In the genomic region with DNA sequence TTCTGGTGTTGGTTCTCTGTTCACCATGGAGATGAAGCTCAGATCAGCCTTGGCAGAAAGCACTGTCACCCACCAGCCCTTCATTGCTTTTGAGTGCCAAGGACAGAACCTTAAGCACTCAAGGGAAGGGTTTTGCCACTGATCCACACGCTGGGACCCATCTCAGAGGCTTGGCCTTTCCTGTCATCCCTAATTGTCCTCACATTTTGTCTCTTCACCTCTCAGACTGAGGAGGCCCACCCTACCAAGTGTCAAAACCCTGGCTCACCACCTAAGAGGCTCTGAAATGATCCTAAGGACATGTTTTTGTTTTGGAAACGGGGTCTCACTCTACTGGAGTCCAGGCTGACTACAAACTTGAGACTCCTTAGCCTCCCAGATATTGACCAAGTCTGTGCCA, we compare ENCODE assay signal across 21 mouse cellular contexts. TPM values are rescaled to one million over a fixed set of nuclear protein-coding genes. Genes with fewer than 3 reads are reported as not detected.
A peak's percentile ranks its signal among the peaks of the same experiment; 100 is the strongest.
DNase-seq lines count a peak whose midpoint lies in the region; ATAC-seq and TF ChIP-seq lines count a peak whose summit lies in the region.
"Had no signal": no experiment of that assay in that cellular context is flagged by ENCODE, and none has a peak within 500 bp of the region (broad histone marks: within the 10 kb centered on the region; RNA-seq: fewer than 3 reads in every experiment).

No protein-coding gene starts in this region.

- H3K27me3 ChIP-seq in heart, embryonic 16.5 days (ENCODE audit: control insufficient read depth, insufficient read depth, low read length), result no peaks in the 10 kb centered on the region
- no peaks in the 10 kb centered on the region for H3K27me3 ChIP-seq in heart, embryonic 10.5 days (ENCODE audit: insufficient read depth, poor library complexity, severe bottlenecking)
- no peaks in the 10 kb centered on the region for H3K27me3 ChIP-seq in spleen, adult 2 months (ENCODE audit: control insufficient read depth, insufficient read depth, low read length)
- H3K27me3 ChIP-seq: embryonic facial prominence, embryonic 15.5 days; hindbrain, embryonic 12.5 days had no signal

- H3K9me3 ChIP-seq in heart, embryonic 16.5 days (replicated peaks; ENCODE audit: control insufficient read depth, low read length), result no peaks in the 10 kb centered on the region
- H3K9me3 ChIP-seq in heart, embryonic 10.5 days, result no peaks in the 10 kb centered on the region
- no peaks in the 10 kb centered on the region for H3K9me3 ChIP-seq in ES-E14 (ENCODE audit: control insufficient read depth, insufficient read depth, low read depth, low read length)
- H3K9me3 ChIP-seq: embryonic facial prominence, embryonic 15.5 days; forebrain, embryonic 10.5 days; hindbrain, embryonic 12.5 days had no signal

- no peak for DNase-seq in heart, embryonic 10.5 days (ENCODE audit: low spot score)
- no peak for DNase-seq in spleen, adult 2 months (ENCODE audit: low read depth in 1 of 2, low spot score in 2 of 2)
- DNase-seq in spleen, postnatal 14 days (ENCODE audit: low spot score in 2 of 2), result no peak
- DNase-seq in ES-E14 (ENCODE audit: low read depth, low spot score), result no peak
- no peak for DNase-seq in layer of hippocampus, adult 18-20 months (ENCODE audit: low spot score in 2 of 2)
- DNase-seq in kidney, adult 9 months, result no peak
- DNase-seq: adrenal gland, adult 2 months; adrenal gland, postnatal 25 days; cerebellum, adult 8-10 months; cerebellum, postnatal 14 days; embryo, embryonic 11 days; gastrocnemius, postnatal 10 days had no signal

- 72% methylated on average over 2 of the region's 2 CpGs for WGBS in heart, embryonic 16.5 days
- WGBS in heart, embryonic 10.5 days, result 71% methylated on average over 2 of the region's 2 CpGs
- 93% methylated on average over 2 of the region's 2 CpGs for WGBS in spleen, adult 2 months

- no peak for TF ChIP-seq POLR2A in spleen, adult 2 months (IDR thresholded peaks at IDR 0.05; ENCODE audit: low read depth, low read length)

- peaks cover 11% of the 10 kb centered on the region for H3K4me1 ChIP-seq in heart, embryonic 16.5 days (ENCODE audit: control insufficient read depth, insufficient read depth, low read length)
- H3K4me1 ChIP-seq in heart, embryonic 10.5 days, result peaks cover 18% of the 10 kb centered on the region
- peaks cover 11% of the 10 kb centered on the region for H3K4me1 ChIP-seq in spleen, adult 2 months (ENCODE audit: control insufficient read depth, insufficient read depth, insufficient read length)
- peaks cover 0 to 27% of the 10 kb centered on the region in 2 experiments; a peak in 2 of 4 replicates for H3K4me1 ChIP-seq in ES-E14 (ENCODE audit: control insufficient read depth in 2 of 2, insufficient read depth in 2 of 2, low read length in 2 of 2, poor library complexity in 1 of 2)

- H3K36me3 ChIP-seq in heart, embryonic 16.5 days (ENCODE audit: control insufficient read depth, insufficient read depth), result peaks cover 14% of the 10 kb centered on the region
- H3K36me3 ChIP-seq in heart, embryonic 10.5 days, result peaks cover 26% of the 10 kb centered on the region
- H3K36me3 ChIP-seq in spleen, adult 2 months (ENCODE audit: control insufficient read depth, insufficient read depth, low read length), result peaks cover 15% of the 10 kb centered on the region
- H3K36me3 ChIP-seq in ES-E14 (ENCODE audit: control insufficient read depth, insufficient read depth, low read length, poor library complexity, severe bottlenecking), result no peaks in the 10 kb centered on the region; the same call in 1 of the 2 replicates

- TF ChIP-seq CTCF in spleen, adult 2 months (IDR thresholded peaks at IDR 0.05; ENCODE audit: extremely low read depth, insufficient read depth, insufficient read length, insufficient replicate concordance), result no peak

- H3K4me2 ChIP-seq in heart, embryonic 16.5 days (ENCODE audit: low read depth, low read length), result no peak overlapping the region
- H3K4me2 ChIP-seq: embryonic facial prominence, embryonic 15.5 days; hindbrain, embryonic 12.5 days had no signal

- in situ Hi-C loops in ES-E14 (cut with MboI; ENCODE audit: low sequenced_read_pairs in 2 of 2, unreplicated experiment in 2 of 2), result loop anchor here in 1 of 2 experiments (25.0 kb wide), 1 partner anchor 174 kb away; a partner anchor contains a TSS

- no peak overlapping the region for H3K4me3 ChIP-seq in heart, embryonic 16.5 days (ENCODE audit: low read length)
- no peak overlapping the region for H3K4me3 ChIP-seq in heart, embryonic 10.5 days
- no peak overlapping the region for H3K4me3 ChIP-seq in spleen, adult 2 months (ENCODE audit: extremely low read depth, insufficient read depth, insufficient read length)
- no peak overlapping the region for H3K4me3 ChIP-seq in ES-E14 (ENCODE audit: insufficient read depth in 1 of 2, low read depth in 1 of 2, low read length in 2 of 2, poor library complexity in 1 of 2, severe bottlenecking in 1 of 2)
- H3K4me3 ChIP-seq: embryonic facial prominence, embryonic 15.5 days; erythroblast, embryonic 14.5 days; forebrain, embryonic 10.5 days; hindbrain, embryonic 12.5 days had no signal

- H3K27ac ChIP-seq in heart, embryonic 16.5 days (ENCODE audit: low read length), result peak overlapping the region; percentile 56; the same call in 1 of the 2 replicates
- no peak overlapping the region for H3K27ac ChIP-seq in heart, embryonic 10.5 days
- H3K27ac ChIP-seq in spleen, adult 2 months (ENCODE audit: insufficient read depth, low read length), result peak overlapping the region; percentile 72
- H3K27ac ChIP-seq in ES-E14 (ENCODE audit: insufficient read depth, low read depth, low read length, poor library complexity, severe bottlenecking), result peak overlapping the region; percentile 28; the same call in 1 of the 2 replicates
- H3K27ac ChIP-seq: embryonic facial prominence, embryonic 15.5 days; forebrain, embryonic 10.5 days; hindbrain, embryonic 12.5 days had no signal

- H3K9ac ChIP-seq in heart, embryonic 16.5 days (ENCODE audit: low read length), result no peak overlapping the region
- H3K9ac ChIP-seq in ES-E14 (ENCODE audit: insufficient read depth, low read depth, low read length, poor library complexity, severe bottlenecking), result no peak overlapping the region
- H3K9ac ChIP-seq: embryonic facial prominence, embryonic 15.5 days; hindbrain, embryonic 12.5 days had no signal

- ATAC-seq in heart, embryonic 16.5 days (replicated peaks; ENCODE audit: extremely low read depth, insufficient read depth, low FRiP score), result no peak
- peak; percentile 8 for ATAC-seq in CD4-positive, CD25-positive, alpha-beta regulatory T cell, adult 4 months
- ATAC-seq: forebrain, embryonic 16.5 days; hindbrain, embryonic 16.5 days; inflammation-experienced regulatory T-cells, adult 6 months had no signal

TF ChIP-seq in ES-E14, 5 proteins besides CTCF, POLR2A, EP300 and RAD21:
- TF ChIP-seq HCFC1 (IDR thresholded peaks at IDR 0.05; ENCODE audit: borderline replicate concordance, insufficient read depth, low read length), result no peak
- TF ChIP-seq CHD2 (IDR thresholded peaks at IDR 0.05; ENCODE audit: low read depth, low read length), result no peak
- no peak for TF ChIP-seq ZNF384 (IDR thresholded peaks at IDR 0.05; ENCODE audit: low read depth, low read length)
- no peak for TF ChIP-seq ZC3H11A (IDR thresholded peaks at IDR 0.05; ENCODE audit: borderline replicate concordance, low read depth, low read length)
- no peak for TF ChIP-seq MAFK (IDR thresholded peaks at IDR 0.05; ENCODE audit: insufficient read depth, low read depth, low read length)

RNA-seq across cellular contexts. Expression of a gene that starts 5.9 kb away (rescaled TPM):
- polyA plus RNA-seq in heart, embryonic 16.5 days (2015; fragmentation: Nextera tagmentation; extraction: Ambion mirVana), result 281 and 320 TPM in 2 replicates
- polyA plus RNA-seq in heart, embryonic 10.5 days (2016; fragmentation: Nextera tagmentation; extraction: Ambion mirVana), result 285 and 287 TPM in 2 replicates
- 96.6 and 178 TPM in 2 replicates for polyA plus RNA-seq in spleen, adult 2 months (2012; rRNA removed)
- polyA plus RNA-seq in CD4-positive, CD25-positive, alpha-beta regulatory T cell, adult 4 months (2017; shearing (Covaris generic)), result 100 to 1,000 TPM; 274 to 342 TPM
- total RNA-seq in ES-E14 (2012; rRNA removed), result 185 and 224 TPM in 2 replicates
- total RNA-seq in layer of hippocampus, adult 18-20 months (2021), result 100 to 1,000 TPM; 287 to 295 TPM

RNA-seq across cellular contexts. Expression of a gene that starts 7.8 kb away (rescaled TPM):
- 19.4 and 21.6 TPM in 2 replicates for polyA plus RNA-seq in heart, embryonic 16.5 days (2015; fragmentation: Nextera tagmentation; extraction: Ambion mirVana)
- polyA plus RNA-seq in heart, embryonic 10.5 days (2016; fragmentation: Nextera tagmentation; extraction: Ambion mirVana), result 22.2 and 23.0 TPM in 2 replicates
- 82.2 and 105 TPM in 2 replicates for polyA plus RNA-seq in spleen, adult 2 months (2012; rRNA removed)
- 10 to 100 TPM; 54.4 to 79.2 TPM for polyA plus RNA-seq in CD4-positive, CD25-positive, alpha-beta regulatory T cell, adult 4 months (2017; shearing (Covaris generic))
- 13.0 and 14.5 TPM in 2 replicates for total RNA-seq in ES-E14 (2012; rRNA removed)
- total RNA-seq in layer of hippocampus, adult 18-20 months (2021), result 10 to 100 TPM; 22.5 to 22.7 TPM

RNA-seq across cellular contexts. Expression of a gene that starts 15.1 kb away (rescaled TPM):
- polyA plus RNA-seq in heart, embryonic 16.5 days (2015; fragmentation: Nextera tagmentation; extraction: Ambion mirVana), result 47.4 and 48.4 TPM in 2 replicates
- polyA plus RNA-seq in heart, embryonic 10.5 days (2016; fragmentation: Nextera tagmentation; extraction: Ambion mirVana), result 68.6 and 80.2 TPM in 2 replicates
- 11.3 and 12.0 TPM in 2 replicates for polyA plus RNA-seq in spleen, adult 2 months (2012; rRNA removed)
- polyA plus RNA-seq in CD4-positive, CD25-positive, alpha-beta regulatory T cell, adult 4 months (2017; shearing (Covaris generic)), result 10 to 100 TPM; 19.7 to 22.9 TPM
- 58.6 and 66.6 TPM in 2 replicates for total RNA-seq in ES-E14 (2012; rRNA removed)
- total RNA-seq in layer of hippocampus, adult 18-20 months (2021), result 10 to 100 TPM; 33.9 to 34.8 TPM

RNA-seq across cellular contexts. Expression of a gene that starts 55.7 kb away (rescaled TPM):
- 11.4 and 12.0 TPM in 2 replicates for polyA plus RNA-seq in heart, embryonic 16.5 days (2015; fragmentation: Nextera tagmentation; extraction: Ambion mirVana)
- polyA plus RNA-seq in heart, embryonic 10.5 days (2016; fragmentation: Nextera tagmentation; extraction: Ambion mirVana), result 10.2 and 11.6 TPM in 2 replicates
- polyA plus RNA-seq in spleen, adult 2 months (2012; rRNA removed), result 0.82 and 1.1 TPM in 2 replicates
- 10 to 100 TPM; 12.3 to 18.8 TPM for polyA plus RNA-seq in CD4-positive, CD25-positive, alpha-beta regulatory T cell, adult 4 months (2017; shearing (Covaris generic))
- 8.3 and 9.0 TPM in 2 replicates for total RNA-seq in ES-E14 (2012; rRNA removed)
- total RNA-seq in layer of hippocampus, adult 18-20 months (2021), result 10 to 100 TPM; 17.1 to 18.0 TPM
